Mouse (Mus musculus): ENCODE measurements at regions not wholly inside any gene's neighbourhood (a gene's known extent, or its start where the extent isn't known, plus 50 kb on each side); places are given as distances from the start of the nearest gene placed in this dataset.

GRCm38 (mm10) chr4:127591540-127591939 is 233.6 kb upstream of the Gjb5 start:
- H3K27me3 ChIP-seq (ENCODE audit: control insufficient read depth, insufficient read depth, low read length, poor library complexity, severe bottlenecking), result no peaks in the 10 kb centered on the region
- H3K4me3 ChIP-seq (ENCODE audit: low read depth, low read length), result no peak overlapping the region
- H3K27ac ChIP-seq (ENCODE audit: insufficient read depth, low read length), result no peak overlapping the region
- no peaks in the 10 kb centered on the region for H3K36me3 ChIP-seq (ENCODE audit: control insufficient read depth, insufficient read depth, low read length, poor library complexity, severe bottlenecking)
- H3K9ac ChIP-seq (ENCODE audit: low read depth, poor library complexity, severe bottlenecking), result no peak overlapping the region
- no peaks in the 10 kb centered on the region for H3K9me3 ChIP-seq (replicated peaks; ENCODE audit: control insufficient read depth, insufficient read depth, low read length, poor library complexity, severe bottlenecking)
- no peak for TF ChIP-seq POLR2A (IDR thresholded peaks at IDR 0.05; ENCODE audit: insufficient read depth, low read length)
- no peak for TF ChIP-seq CTCF (IDR thresholded peaks at IDR 0.05; ENCODE audit: low read depth, low read length)
- no peak for TF ChIP-seq EP300 (IDR thresholded peaks at IDR 0.05; ENCODE audit: insufficient read depth, low read depth, low read length)
- H3K4me1 ChIP-seq (ENCODE audit: control insufficient read depth, insufficient read depth, low read length), result no peaks in the 10 kb centered on the region

DNA sequence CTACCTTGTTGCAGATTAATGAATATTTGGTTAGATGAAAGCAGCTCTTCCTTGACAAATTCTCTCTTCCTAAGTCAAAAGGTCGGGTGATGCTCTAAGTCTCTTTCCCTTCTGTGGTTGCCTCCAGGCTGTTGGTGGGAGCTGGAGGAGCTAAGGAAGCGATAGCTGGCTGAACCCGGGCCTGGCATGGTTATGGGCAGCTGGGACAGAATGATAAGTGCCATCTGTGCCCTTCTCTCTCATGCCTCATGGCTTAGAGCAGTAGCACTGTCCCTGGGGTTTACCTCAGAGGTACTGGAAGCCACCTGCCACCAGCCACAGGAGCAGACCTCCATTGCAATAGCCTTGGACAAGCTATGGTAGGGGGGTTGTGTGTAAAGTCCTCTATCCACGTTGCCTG is 228.8 kb upstream of the Gjb5 start:
- Histone ChIP-seq H3K4me1 (ENCODE audit: control insufficient read depth, insufficient read depth, low read length) (no peaks in the 10 kb centered on the region), H3K9me3 (replicated peaks; ENCODE audit: control insufficient read depth, insufficient read depth, low read length, poor library complexity, severe bottlenecking) (no peaks in the 10 kb centered on the region; the same call in 1 of the 2 replicates), H3K4me3 (ENCODE audit: low read depth, low read length) (no peak overlapping the region), H3K27ac (ENCODE audit: insufficient read depth, low read length) (no peak overlapping the region), H3K9ac (ENCODE audit: low read depth, poor library complexity, severe bottlenecking) (no peak overlapping the region), H3K27me3 (ENCODE audit: control insufficient read depth, insufficient read depth, low read length, poor library complexity, severe bottlenecking) (no peaks in the 10 kb centered on the region), H3K36me3 (ENCODE audit: control insufficient read depth, insufficient read depth, low read length, poor library complexity, severe bottlenecking) (no peaks in the 10 kb centered on the region)
- TF ChIP-seq POLR2A (IDR thresholded peaks at IDR 0.05; ENCODE audit: insufficient read depth, low read length) (no peak), CTCF (IDR thresholded peaks at IDR 0.05; ENCODE audit: low read depth, low read length) (no peak), EP300 (IDR thresholded peaks at IDR 0.05; ENCODE audit: insufficient read depth, low read depth, low read length) (no peak)

- Histone ChIP-seq H3K27me3 (ENCODE audit: control insufficient read depth, insufficient read depth, low read length, poor library complexity, severe bottlenecking) (no peaks in the 10 kb centered on the region), H3K4me1 (ENCODE audit: control insufficient read depth, insufficient read depth, low read length) (no peaks in the 10 kb centered on the region), H3K4me3 (ENCODE audit: low read depth, low read length) (no peak overlapping the region), H3K36me3 (ENCODE audit: control insufficient read depth, insufficient read depth, low read length, poor library complexity, severe bottlenecking) (no peaks in the 10 kb centered on the region), H3K27ac (ENCODE audit: insufficient read depth, low read length) (no peak overlapping the region), H3K9me3 (replicated peaks; ENCODE audit: control insufficient read depth, insufficient read depth, low read length, poor library complexity, severe bottlenecking) (no peaks in the 10 kb centered on the region), H3K9ac (ENCODE audit: low read depth, poor library complexity, severe bottlenecking) (no peak overlapping the region)
- no peak for TF ChIP-seq EP300 (IDR thresholded peaks at IDR 0.05; ENCODE audit: insufficient read depth, low read depth, low read length)
- no peak for TF ChIP-seq POLR2A (IDR thresholded peaks at IDR 0.05; ENCODE audit: insufficient read depth, low read length)
- no peak for TF ChIP-seq CTCF (IDR thresholded peaks at IDR 0.05; ENCODE audit: low read depth, low read length)
Measured at GRCm38 (mm10) chr4:127576521-127576920, 218.5 kb upstream of the Gjb5 start.

GRCm38 (mm10) chr4:127562602-127563001 is 204.6 kb upstream of the Gjb5 start:
- no peaks in the 10 kb centered on the region for H3K4me1 ChIP-seq (ENCODE audit: control insufficient read depth, insufficient read depth, low read length)
- no peak overlapping the region for H3K27ac ChIP-seq (ENCODE audit: insufficient read depth, low read length)
- no peaks in the 10 kb centered on the region for H3K9me3 ChIP-seq (replicated peaks; ENCODE audit: control insufficient read depth, insufficient read depth, low read length, poor library complexity, severe bottlenecking)
- H3K36me3 ChIP-seq (ENCODE audit: control insufficient read depth, insufficient read depth, low read length, poor library complexity, severe bottlenecking), result no peaks in the 10 kb centered on the region
- no peaks in the 10 kb centered on the region for H3K27me3 ChIP-seq (ENCODE audit: control insufficient read depth, insufficient read depth, low read length, poor library complexity, severe bottlenecking)
- no peak overlapping the region for H3K4me3 ChIP-seq (ENCODE audit: low read depth, low read length)
- no peak overlapping the region for H3K9ac ChIP-seq (ENCODE audit: low read depth, poor library complexity, severe bottlenecking)
- TF ChIP-seq POLR2A (IDR thresholded peaks at IDR 0.05; ENCODE audit: insufficient read depth, low read length) (no peak), EP300 (IDR thresholded peaks at IDR 0.05; ENCODE audit: insufficient read depth, low read depth, low read length) (no peak), CTCF (IDR thresholded peaks at IDR 0.05; ENCODE audit: low read depth, low read length) (no peak)

- Histone ChIP-seq H3K4me3 (ENCODE audit: low read depth, low read length) (no peak overlapping the region), H3K27ac (ENCODE audit: insufficient read depth, low read length) (no peak overlapping the region), H3K36me3 (ENCODE audit: control insufficient read depth, insufficient read depth, low read length, poor library complexity, severe bottlenecking) (no peaks in the 10 kb centered on the region), H3K4me1 (ENCODE audit: control insufficient read depth, insufficient read depth, low read length) (no peaks in the 10 kb centered on the region), H3K9me3 (replicated peaks; ENCODE audit: control insufficient read depth, insufficient read depth, low read length, poor library complexity, severe bottlenecking) (no peaks in the 10 kb centered on the region), H3K9ac (ENCODE audit: low read depth, poor library complexity, severe bottlenecking) (no peak overlapping the region), H3K27me3 (ENCODE audit: control insufficient read depth, insufficient read depth, low read length, poor library complexity, severe bottlenecking) (no peaks in the 10 kb centered on the region)
- TF ChIP-seq POLR2A (IDR thresholded peaks at IDR 0.05; ENCODE audit: insufficient read depth, low read length), result no peak
- TF ChIP-seq CTCF (IDR thresholded peaks at IDR 0.05; ENCODE audit: low read depth, low read length), result no peak
- no peak for TF ChIP-seq EP300 (IDR thresholded peaks at IDR 0.05; ENCODE audit: insufficient read depth, low read depth, low read length)
Measured at GRCm38 (mm10) chr4:127558572-127558971, 200.6 kb upstream of the Gjb5 start.

- no peak overlapping the region for H3K4me3 ChIP-seq (ENCODE audit: low read depth, low read length)
- no peaks in the 10 kb centered on the region for H3K27me3 ChIP-seq (ENCODE audit: control insufficient read depth, insufficient read depth, low read length, poor library complexity, severe bottlenecking)
- H3K9ac ChIP-seq (ENCODE audit: low read depth, poor library complexity, severe bottlenecking), result no peak overlapping the region
- no peaks in the 10 kb centered on the region for H3K9me3 ChIP-seq (replicated peaks; ENCODE audit: control insufficient read depth, insufficient read depth, low read length, poor library complexity, severe bottlenecking)
- no peak for TF ChIP-seq EP300 (IDR thresholded peaks at IDR 0.05; ENCODE audit: insufficient read depth, low read depth, low read length)
- TF ChIP-seq CTCF (IDR thresholded peaks at IDR 0.05; ENCODE audit: low read depth, low read length), result no peak
- no peak for TF ChIP-seq POLR2A (IDR thresholded peaks at IDR 0.05; ENCODE audit: insufficient read depth, low read length)
- no peak overlapping the region for H3K27ac ChIP-seq (ENCODE audit: insufficient read depth, low read length)
- no peaks in the 10 kb centered on the region for H3K4me1 ChIP-seq (ENCODE audit: control insufficient read depth, insufficient read depth, low read length)
- no peaks in the 10 kb centered on the region for H3K36me3 ChIP-seq (ENCODE audit: control insufficient read depth, insufficient read depth, low read length, poor library complexity, severe bottlenecking)
Measured at GRCm38 (mm10) chr4:127552456-127553225, 194.7 kb upstream of the Gjb5 start.
